Mouse (Mus musculus) liver, adult 2 months (tissue): ENCODE data around the gene Sypl2. TPM values are rescaled to one million over a fixed set of nuclear protein-coding genes. Genes with fewer than 3 reads are reported as not detected.

Experiments
- DNase-seq: peaks from one replicate; pipeline ENCODE4 v3.0.0-alpha.2; 2011; ENCODE audit warnings: low read depth, low spot score; ENCODE audit errors: extremely low read depth
- H3K27ac ChIP-seq: fragments of 200-500 bp; replicated peaks from 2 replicates; pipeline ENCODE4 v1.5.1; 2012; ENCODE audit warnings: low read depth, mild to moderate bottlenecking, control low read depth, inconsistent platforms, low read length; ENCODE audit not compliant: insufficient read depth
- H3K27me3 ChIP-seq: fragments of 200-500 bp; 2 replicates; pipeline ENCODE4 v1.6.1; 2012; ENCODE audit warnings: mild to moderate bottlenecking, moderate library complexity, low read length, inconsistent platforms; ENCODE audit not compliant: control insufficient read depth, insufficient read depth
- H3K36me3 ChIP-seq: fragments of 200-500 bp; 2 replicates; pipeline ENCODE4 v1.6.1; 2012; ENCODE audit warnings: low read length, inconsistent platforms; ENCODE audit not compliant: control insufficient read depth, insufficient read depth
- H3K4me1 ChIP-seq: fragments of 200-500 bp; 2 replicates; pipeline ENCODE4 v1.6.1; 2011; ENCODE audit warnings: low read length; ENCODE audit not compliant: control insufficient read depth, insufficient read depth
- H3K4me3 ChIP-seq: fragments of 200-500 bp; 2 replicates; pipeline ENCODE4 v1.5.1; 2011; ENCODE audit warnings: low read depth, mild to moderate bottlenecking, control low read depth, low read length, moderate library complexity; ENCODE audit not compliant: insufficient read depth
- H3K79me2 ChIP-seq: fragments of 200-500 bp; 2 replicates; pipeline ENCODE4 v1.6.1; 2012; ENCODE audit warnings: inconsistent platforms, mild to moderate bottlenecking, low read length, moderate library complexity; ENCODE audit not compliant: control insufficient read depth, insufficient read depth
- H3K9ac ChIP-seq: fragments of 200-500 bp; 2 replicates; pipeline ENCODE4 v1.6.1; 2012; ENCODE audit warnings: low read depth, mild to moderate bottlenecking, control low read depth, inconsistent platforms, low read length
- CTCF ChIP-seq: fragments of 200-500 bp; IDR thresholded peaks from 2 replicates; pipeline ENCODE4 v1.5.1; 2011; ENCODE audit warnings: low read depth, low read length, control low read depth
- POLR2A ChIP-seq: fragments of 200-500 bp; IDR thresholded peaks from 2 replicates; pipeline ENCODE4 v1.6.1; 2011; ENCODE audit warnings: low read length, control low read depth; ENCODE audit not compliant: insufficient read depth; ENCODE audit errors: extremely low read depth
- WGBS: fragments of 180-500 bp; shearing (Covaris S2); methylation state at CpG from one replicate; pipeline ENCODE4 v1.1.7; 2018; 5-methylcytosine and 5-hydroxymethylcytosine counted together
- polyA plus RNA-seq: library from polyadenylated mRNA; depleted of rRNA; stranded (reverse); fragments of >200 nt; gene quantifications from 2 replicates; pipeline ENCODE4 v1.2.3, GENCODE M21; 2012; rRNA removed
- total RNA-seq: library from RNA; depleted of rRNA; stranded (reverse); fragments of >200 nt; gene quantifications from 2 replicates; pipeline ENCODE4 v1.2.3, GENCODE M21; 2014; rRNA removed

Gene Sypl2
- total RNA-seq (0.09 TPM in 1 of 2 replicates, not detected in the other), polyA plus RNA-seq (0.06 and 0.09 TPM in 2 replicates)

- 12% methylated on average over 44 of the region's 44 CpGs for WGBS
- no peaks in the 10 kb centered on the region for H3K79me2 ChIP-seq
- no peaks in the 10 kb centered on the region for H3K4me1 ChIP-seq
- H3K27me3 ChIP-seq: peaks cover 5% of the 10 kb centered on the region; the same call in 1 of the 2 replicates
- peak; percentile 35 for DNase-seq
- H3K9ac ChIP-seq: 0 out of 2 replicates have a peak within 1 kb of the TSS, but pooled peaks have one; percentile 3
- peak within 1 kb of the TSS; percentile 19; the same call in 1 of the 2 replicates for H3K4me3 ChIP-seq
- H3K36me3 ChIP-seq: no peaks in the 10 kb centered on the region
- TF ChIP-seq CTCF (no peak), POLR2A (no peak)
- H3K27ac ChIP-seq: no peak within 1 kb of the TSS
Measured at GRCm38 (mm10) chr3:108226558-108227350, at the start of gene Sypl2. Gene Sypl2 (minus strand): TSS chr3:108226648.

- Histone ChIP-seq H3K4me3 (no peak overlapping the region), H3K9ac (no peak overlapping the region), H3K27me3 (no peaks in the 10 kb centered on the region), H3K79me2 (peaks cover 15% of the 10 kb centered on the region; the same call in 1 of the 2 replicates), H3K4me1 (peaks cover 7% of the 10 kb centered on the region), H3K36me3 (peaks cover 16% of the 10 kb centered on the region), H3K27ac (peak overlapping the region; percentile 4; the same call in 1 of the 2 replicates)
- TF ChIP-seq CTCF (no peak), POLR2A (no peak)
- peak; percentile 63 for DNase-seq
- WGBS: 23% methylated on average over 3 of the region's 3 CpGs
Measured at GRCm38 (mm10) chr3:108259319-108259718, 32.9 kb upstream of the Sypl2 start.

- Histone ChIP-seq H3K4me1 (peaks cover 7% of the 10 kb centered on the region), H3K27ac (no peak overlapping the region; the same call in 1 of the 2 replicates), H3K36me3 (peaks cover 8% of the 10 kb centered on the region), H3K9ac (no peak overlapping the region), H3K79me2 (peaks cover 15% of the 10 kb centered on the region; the same call in 1 of the 2 replicates), H3K4me3 (peak overlapping the region; percentile 97), H3K27me3 (no peaks in the 10 kb centered on the region)
- TF ChIP-seq CTCF (no peak), POLR2A (no peak)
- DNase-seq: peak; percentile 54
- WGBS: 15% methylated on average over 3 of the region's 3 CpGs
Measured at GRCm38 (mm10) chr3:108257831-108258500, 31.5 kb upstream of the Sypl2 start.

GRCm38 (mm10) chr3:108256719-108257637 lies 30.5 kb upstream of the Sypl2 start, which contains the start of gene Psma5:
Gene Psma5 (plus strand): TSS chr3:108256926.
- H3K4me3 ChIP-seq: peak within 1 kb of the TSS; percentile 97
- peak; percentile 99 for DNase-seq
- peaks cover 3% of the 10 kb centered on the region for H3K36me3 ChIP-seq
- peak within 1 kb of the TSS; percentile 92 for H3K9ac ChIP-seq
- peaks cover 15% of the 10 kb centered on the region; the same call in 1 of the 2 replicates for H3K79me2 ChIP-seq
- 0 out of 2 replicates have a peak, but pooled peaks have one; percentile 34 for TF ChIP-seq POLR2A
- no peak for TF ChIP-seq CTCF
- peak within 1 kb of the TSS; percentile 49 for H3K27ac ChIP-seq
- under 1% methylated on average over 79 of the region's 79 CpGs for WGBS
- H3K4me1 ChIP-seq: peaks cover 7% of the 10 kb centered on the region
- no peaks in the 10 kb centered on the region for H3K27me3 ChIP-seq

- Histone ChIP-seq H3K27ac (no peak overlapping the region), H3K36me3 (no peaks in the 10 kb centered on the region), H3K27me3 (no peaks in the 10 kb centered on the region), H3K4me3 (no peak overlapping the region), H3K9ac (no peak overlapping the region), H3K79me2 (no peaks in the 10 kb centered on the region), H3K4me1 (no peaks in the 10 kb centered on the region)
- DNase-seq: no peak
- TF ChIP-seq CTCF (no peak), POLR2A (no peak)
- 80% methylated on average over 2 of the region's 2 CpGs for WGBS
Measured at GRCm38 (mm10) chr3:108246857-108247256, 20.4 kb upstream of the Sypl2 start.
